In the genomic region with DNA sequence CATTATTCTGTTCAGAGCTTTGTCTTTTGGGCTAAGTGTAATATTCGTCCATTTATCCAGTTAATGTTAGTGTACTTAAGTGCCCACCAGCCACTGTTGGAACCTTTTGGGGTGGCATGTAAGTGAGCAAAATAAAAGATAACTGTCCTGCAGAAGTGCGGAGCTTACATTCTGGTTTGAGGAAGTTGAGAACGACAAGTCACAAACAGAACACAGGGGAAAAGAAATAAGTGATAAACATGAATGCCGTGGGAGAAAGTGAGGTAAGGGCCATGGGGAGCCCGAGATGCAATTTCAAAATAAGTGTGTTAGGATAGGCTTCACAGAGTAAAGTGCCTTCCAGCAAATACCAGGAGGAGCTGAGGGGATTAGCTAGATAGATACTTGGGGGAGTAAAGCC, we compare ENCODE assay signal across 9 mouse cellular contexts. TPM values are rescaled to one million over a fixed set of nuclear protein-coding genes. Genes with fewer than 3 reads are reported as not detected.
DNase-seq lines count a peak whose midpoint lies in the region; ATAC-seq and TF ChIP-seq lines count a peak whose summit lies in the region.
"Had no signal": no experiment of that assay in that cellular context is flagged by ENCODE, and none has a peak within 500 bp of the region (broad histone marks: within the 10 kb centered on the region; RNA-seq: fewer than 3 reads in every experiment).

No protein-coding gene starts in this region.

- H3K9me3 ChIP-seq in kidney, embryonic 16.5 days (ENCODE audit: low read length) = no peaks in the 10 kb centered on the region
- no peaks in the 10 kb centered on the region for H3K9me3 ChIP-seq in embryonic facial prominence, embryonic 14.5 days (ENCODE audit: control insufficient read depth, low read length)
- H3K9me3 ChIP-seq in intestine, postnatal 0 days (ENCODE audit: control insufficient read depth) = no peaks in the 10 kb centered on the region
- H3K9me3 ChIP-seq in neural tube, embryonic 12.5 days = no peaks in the 10 kb centered on the region

- intact Hi-C loops in left cerebral cortex, postnatal 4 days (cut with DNase I) = no loop called here

- no peak for TF ChIP-seq POLR2A in kidney, adult 2 months (IDR thresholded peaks at IDR 0.05; ENCODE audit: low read depth, low read length)

- 69% methylated on average over 5 of the region's 5 CpGs for WGBS in kidney, embryonic 16.5 days
- 62% methylated on average over 5 of the region's 5 CpGs for WGBS in kidney, adult 2 months
- 69% methylated on average over 5 of the region's 5 CpGs for WGBS in embryonic facial prominence, embryonic 14.5 days
- 62% methylated on average over 5 of the region's 5 CpGs for WGBS in intestine, postnatal 0 days
- 84% methylated on average over 5 of the region's 5 CpGs for WGBS in neural tube, embryonic 12.5 days

- H3K9ac ChIP-seq in kidney, embryonic 16.5 days (replicated peaks; ENCODE audit: low read length) = 0 out of 2 replicates have a peak overlapping the region, but pooled peaks have one; percentile 15
- H3K9ac ChIP-seq in embryonic facial prominence, embryonic 14.5 days (ENCODE audit: low read depth, low read length) = peak overlapping the region; percentile 50; the same call in 1 of the 2 replicates
- H3K9ac ChIP-seq in intestine, postnatal 0 days (ENCODE audit: low read depth, low read length) = no peak overlapping the region
- H3K9ac ChIP-seq in neural tube, embryonic 12.5 days = no peak overlapping the region

- H3K36me3 ChIP-seq in kidney, embryonic 16.5 days (ENCODE audit: insufficient read depth, low read length) = peaks cover 28% of the 10 kb centered on the region
- H3K36me3 ChIP-seq in kidney, adult 2 months (ENCODE audit: control insufficient read depth, insufficient read depth, low read length) = peaks cover 4% of the 10 kb centered on the region; the same call in 1 of the 2 replicates
- peaks cover 28% of the 10 kb centered on the region for H3K36me3 ChIP-seq in embryonic facial prominence, embryonic 14.5 days (ENCODE audit: control insufficient read depth, insufficient read depth, low read length)
- H3K36me3 ChIP-seq in intestine, postnatal 0 days (ENCODE audit: control insufficient read depth, insufficient read depth) = peaks cover 24% of the 10 kb centered on the region
- peaks cover 27% of the 10 kb centered on the region for H3K36me3 ChIP-seq in neural tube, embryonic 12.5 days

- H3K4me2 ChIP-seq in kidney, embryonic 16.5 days (replicated peaks; ENCODE audit: low read depth, low read length) = peak overlapping the region; percentile 73
- H3K4me2 ChIP-seq in embryonic facial prominence, embryonic 14.5 days (ENCODE audit: low read depth, low read length) = peak overlapping the region; percentile 70
- H3K4me2 ChIP-seq in intestine, postnatal 0 days (replicated peaks; ENCODE audit: low read depth) = peak overlapping the region; percentile 82
- peak overlapping the region; percentile 65 for H3K4me2 ChIP-seq in neural tube, embryonic 12.5 days (replicated peaks)

- H3K27me3 ChIP-seq in kidney, embryonic 16.5 days (ENCODE audit: insufficient read depth, low read length) = no peaks in the 10 kb centered on the region
- H3K27me3 ChIP-seq in kidney, adult 2 months (replicated peaks; ENCODE audit: control insufficient read depth, insufficient read depth, low read length) = no peaks in the 10 kb centered on the region
- no peaks in the 10 kb centered on the region for H3K27me3 ChIP-seq in embryonic facial prominence, embryonic 14.5 days (replicated peaks; ENCODE audit: control insufficient read depth, insufficient read depth, low read length)
- no peaks in the 10 kb centered on the region for H3K27me3 ChIP-seq in intestine, postnatal 0 days (replicated peaks; ENCODE audit: control insufficient read depth, insufficient read depth, low read length)
- H3K27me3 ChIP-seq in neural tube, embryonic 12.5 days (replicated peaks) = no peaks in the 10 kb centered on the region
- H3K27me3 ChIP-seq: Patski had no signal

- no peak overlapping the region for H3K27ac ChIP-seq in kidney, embryonic 16.5 days (ENCODE audit: low read length)
- no peak overlapping the region for H3K27ac ChIP-seq in kidney, adult 2 months (ENCODE audit: insufficient read depth, low read depth, low read length)
- H3K27ac ChIP-seq in embryonic facial prominence, embryonic 14.5 days (replicated peaks; ENCODE audit: low read depth, low read length) = no peak overlapping the region
- no peak overlapping the region for H3K27ac ChIP-seq in intestine, postnatal 0 days (ENCODE audit: low read depth, low read length)
- H3K27ac ChIP-seq in neural tube, embryonic 12.5 days = no peak overlapping the region

- TF ChIP-seq CTCF in kidney, adult 2 months (conservative IDR thresholded peaks at IDR 0.05; ENCODE audit: insufficient read depth, insufficient read length, low read depth, low read length) = no peak
- no peak for TF ChIP-seq CTCF in intestine, postnatal 0 days (IDR thresholded peaks at IDR 0.05; ENCODE audit: low read depth)

- ATAC-seq in kidney, embryonic 16.5 days (ENCODE audit: low FRiP score, low TSS enrichment) = no peak
- ATAC-seq in embryonic facial prominence, embryonic 14.5 days (ENCODE audit: low read depth) = no peak
- no peak for ATAC-seq in intestine, postnatal 0 days
- no peak for ATAC-seq in neural tube, embryonic 12.5 days (ENCODE audit: low FRiP score, low read depth)

- H3K4me1 ChIP-seq in kidney, embryonic 16.5 days (ENCODE audit: insufficient read depth, low read length) = peaks cover 10% of the 10 kb centered on the region
- no peaks in the 10 kb centered on the region; the same call in 1 of the 2 replicates for H3K4me1 ChIP-seq in kidney, adult 2 months (ENCODE audit: control insufficient read depth, insufficient read depth, low read length)
- H3K4me1 ChIP-seq in embryonic facial prominence, embryonic 14.5 days (ENCODE audit: control insufficient read depth, insufficient read depth, low read length) = peaks cover 10% of the 10 kb centered on the region
- H3K4me1 ChIP-seq in intestine, postnatal 0 days (replicated peaks; ENCODE audit: control insufficient read depth, insufficient read depth, low read length) = peaks cover 6% of the 10 kb centered on the region; the same call in 1 of the 2 replicates
- H3K4me1 ChIP-seq in neural tube, embryonic 12.5 days = peaks cover 11% of the 10 kb centered on the region

- peak overlapping the region; percentile 55 for H3K4me3 ChIP-seq in kidney, embryonic 16.5 days (ENCODE audit: low read length)
- no peak overlapping the region for H3K4me3 ChIP-seq in kidney, adult 2 months (ENCODE audit: insufficient read depth, low read depth, low read length)
- peak overlapping the region; percentile 59 for H3K4me3 ChIP-seq in embryonic facial prominence, embryonic 14.5 days (ENCODE audit: low read depth, low read length)
- peak overlapping the region; percentile 60 for H3K4me3 ChIP-seq in intestine, postnatal 0 days (ENCODE audit: low read depth, low read length)
- H3K4me3 ChIP-seq in neural tube, embryonic 12.5 days = 0 out of 2 replicates have a peak overlapping the region, but pooled peaks have one; percentile 53

- DNase-seq in kidney, adult 2 months = no peak
- DNase-seq in embryonic facial prominence, embryonic 14.5 days (ENCODE audit: low spot score) = no peak
- DNase-seq in adrenal gland, adult (ENCODE audit: inconsistent age in 2 of 2, low spot score in 1 of 2) = no peak
- no peak for DNase-seq in left cerebral cortex, postnatal 4 days
- no peak for DNase-seq in cerebellum, adult 18-20 months

RNA-seq across cellular contexts. Expression of a gene that starts 3.0 kb away (rescaled TPM):
- polyA plus RNA-seq in kidney, embryonic 16.5 days (2015; fragmentation: Nextera tagmentation; extraction: Ambion mirVana) = 10.1 and 10.8 TPM in 2 replicates
- polyA plus RNA-seq in kidney, adult 2 months (2012; rRNA removed) = 2.8 and 3.1 TPM in 2 replicates
- 7.1 and 8.1 TPM in 2 replicates for polyA plus RNA-seq in embryonic facial prominence, embryonic 14.5 days (2014; fragmentation: Nextera tagmentation; extraction: Ambion mirVana)
- polyA plus RNA-seq in intestine, postnatal 0 days (2015; fragmentation: Nextera tagmentation; extraction: Ambion mirVana) = 3.0 and 3.5 TPM in 2 replicates
- 10.8 and 12.2 TPM in 2 replicates for polyA plus RNA-seq in neural tube, embryonic 12.5 days (2016; fragmentation: Nextera tagmentation; extraction: Ambion mirVana)
- total RNA-seq in left cerebral cortex, postnatal 4 days (2021) = 1 to 10 TPM; 8.1 to 8.6 TPM

RNA-seq across cellular contexts. Expression of a gene that starts 48.3 kb away (rescaled TPM):
- 0.05 and 0.14 TPM in 2 replicates for polyA plus RNA-seq in kidney, embryonic 16.5 days (2015; fragmentation: Nextera tagmentation; extraction: Ambion mirVana)
- polyA plus RNA-seq in kidney, adult 2 months (2012; rRNA removed) = 0.01 and 0.02 TPM in 2 replicates
- 0.25 and 0.32 TPM in 2 replicates for polyA plus RNA-seq in embryonic facial prominence, embryonic 14.5 days (2014; fragmentation: Nextera tagmentation; extraction: Ambion mirVana)
- polyA plus RNA-seq in intestine, postnatal 0 days (2015; fragmentation: Nextera tagmentation; extraction: Ambion mirVana) = 0.05 and 0.07 TPM in 2 replicates
- polyA plus RNA-seq in neural tube, embryonic 12.5 days (2016; fragmentation: Nextera tagmentation; extraction: Ambion mirVana) = 0.13 and 0.16 TPM in 2 replicates
- under 1 TPM; 0.46 to 0.64 TPM for total RNA-seq in left cerebral cortex, postnatal 4 days (2021)

RNA-seq across cellular contexts. Expression of a gene that starts 50.5 kb away (rescaled TPM):
- 0.36 TPM in 1 of 2 replicates, not detected in the other for polyA plus RNA-seq in kidney, embryonic 16.5 days (2015; fragmentation: Nextera tagmentation; extraction: Ambion mirVana)
- not detected in 2 replicates for polyA plus RNA-seq in kidney, adult 2 months (2012; rRNA removed)
- polyA plus RNA-seq in embryonic facial prominence, embryonic 14.5 days (2014; fragmentation: Nextera tagmentation; extraction: Ambion mirVana) = 14.7 and 17.5 TPM in 2 replicates
- 0.26 and 0.27 TPM in 2 replicates for polyA plus RNA-seq in intestine, postnatal 0 days (2015; fragmentation: Nextera tagmentation; extraction: Ambion mirVana)
- 5.3 and 7.7 TPM in 2 replicates for polyA plus RNA-seq in neural tube, embryonic 12.5 days (2016; fragmentation: Nextera tagmentation; extraction: Ambion mirVana)
- 10 to 100 TPM; 25.8 to 44.1 TPM for total RNA-seq in left cerebral cortex, postnatal 4 days (2021)
- polyA plus RNA-seq: Patski had no signal

Comparison
In these comparisons a context has a peak if more than half of its experiments do, and no peak if none do; other contexts are left out.
1. H3K9ac ChIP-seq: peak in kidney, embryonic 16.5 days (single experiment) and embryonic facial prominence, embryonic 14.5 days (single experiment); none in intestine, postnatal 0 days (single experiment) and neural tube, embryonic 12.5 days (single experiment).
2. Peak in every context shown above with its lines, with median percentiles within 50 percentile points of each other: H3K4me2 ChIP-seq.